Mouse (Mus musculus): Measurements from ENCODE around the gene Ptgir.

- peak; percentile 84 for TF ChIP-seq CTCF (IDR thresholded peaks at IDR 0.05; ENCODE audit: low read depth)
- no peak for TF ChIP-seq EP300 (IDR thresholded peaks at IDR 0.05; ENCODE audit: low read depth)
Observed at GRCm38 (mm10) chr7:16930850-16931249, 24.6 kb downstream of the Ptgir start.

All from liver, postnatal 0 days (tissue).